Mouse (Mus musculus) forebrain, embryonic 12.5 days (tissue): ENCODE results near the gene Tbc1d19. TPM values are rescaled to one million over a fixed set of nuclear protein-coding genes. Genes with fewer than 3 reads are reported as not detected.

Experiments
- ATAC-seq: fragments of 200-750 bp; cut with Nextera tagmentation; 2 replicates; pipeline ENCODE4 v1.8.0; 2017; ENCODE audit warnings: moderate TSS enrichment; ENCODE audit not compliant: low FRiP score
- H3K27ac ChIP-seq: fragments of 300-500 bp; sonication (generic); 2 replicates; pipeline ENCODE4 v1.5.1; 2016; ENCODE audit warnings: mild to moderate bottlenecking
- H3K27me3 ChIP-seq: fragments of 300-500 bp; sonication (generic); 2 replicates; pipeline ENCODE4 v1.6.1; 2016; ENCODE audit warnings: mild to moderate bottlenecking
- H3K36me3 ChIP-seq: fragments of 300-500 bp; sonication (generic); replicated peaks from 2 replicates; pipeline ENCODE4 v1.6.1; 2016; ENCODE audit warnings: mild to moderate bottlenecking
- H3K4me1 ChIP-seq: fragments of 300-500 bp; sonication (generic); 2 replicates; pipeline ENCODE4 v1.6.1; 2016
- H3K4me2 ChIP-seq: fragments of 300-500 bp; sonication (generic); 2 replicates; pipeline ENCODE4 v1.6.1; 2016; ENCODE audit warnings: mild to moderate bottlenecking, moderate library complexity
- H3K4me3 ChIP-seq: fragments of 300-500 bp; sonication (generic); replicated peaks from 2 replicates; pipeline ENCODE4 v1.5.1; 2016; ENCODE audit warnings: mild to moderate bottlenecking
- H3K9ac ChIP-seq: fragments of 300-500 bp; sonication (generic); 2 replicates; pipeline ENCODE4 v1.6.1; 2016; ENCODE audit warnings: mild to moderate bottlenecking
- H3K9me3 ChIP-seq: fragments of 300-500 bp; sonication (generic); 2 replicates; pipeline ENCODE4 v1.6.1; 2016
- WGBS: fragments of 180-500 bp; shearing (Covaris S2); methylation state at CpG from one replicate; pipeline ENCODE4 v1.1.7; 2016; 5-methylcytosine and 5-hydroxymethylcytosine counted together
- polyA plus RNA-seq: library from polyadenylated mRNA; unstranded; fragments of >200 nt; fragmentation: Nextera tagmentation; extraction: Ambion mirVana; gene quantifications from 2 replicates; pipeline ENCODE4 v1.2.1, GENCODE M21; 2016

Tbc1d19 gene
- polyA plus RNA-seq, 1 experiment from 2014 or later = 66.0 TPM

DNA sequence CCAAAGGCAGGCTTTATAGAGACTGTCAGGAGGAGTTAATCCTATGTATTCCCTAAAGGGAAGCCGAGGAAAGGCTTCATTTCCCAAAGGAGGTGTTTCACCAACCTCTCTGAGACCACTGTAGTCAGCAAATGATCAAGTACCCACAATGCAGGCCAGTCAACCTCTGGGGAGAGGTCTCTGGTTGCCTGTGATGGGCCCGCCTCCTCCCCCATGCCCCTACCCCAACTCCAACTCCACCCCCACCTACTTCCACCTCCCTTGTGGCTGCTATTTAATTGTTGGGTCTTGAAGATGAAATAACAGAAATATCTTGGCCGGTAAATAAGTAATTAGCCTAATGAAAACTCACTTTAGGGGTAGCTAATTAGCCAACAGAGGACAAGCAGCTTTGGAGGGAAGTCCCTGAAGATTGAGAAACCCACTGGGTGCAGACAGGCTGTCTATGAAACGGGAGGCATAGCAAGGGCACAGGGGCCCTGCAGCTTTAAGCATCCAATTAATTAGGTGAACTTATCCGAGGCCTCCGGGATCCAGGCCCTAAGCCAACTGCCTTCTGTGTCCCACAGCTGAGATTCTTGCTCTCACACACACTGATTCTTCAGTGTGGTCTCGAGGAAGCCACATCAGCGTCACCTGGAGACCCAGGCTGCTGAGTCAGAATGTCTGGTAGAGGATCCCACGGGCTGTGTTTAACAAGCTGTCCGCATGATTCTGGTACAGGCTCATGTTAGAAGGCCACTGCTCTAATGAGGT is 112.9 kb downstream of the Tbc1d19 start:
- Histone ChIP-seq H3K27ac (no peak overlapping the region), H3K4me1 (0 out of 2 replicates have a peak, but pooled peaks cover 4% of the 10 kb centered on the region), H3K9me3 (no peaks in the 10 kb centered on the region), H3K4me3 (no peak overlapping the region), H3K36me3 (no peaks in the 10 kb centered on the region), H3K9ac (no peak overlapping the region), H3K4me2 (no peak overlapping the region), H3K27me3 (0 out of 2 replicates have a peak, but pooled peaks cover 3% of the 10 kb centered on the region)
- peak; percentile 67; the same call in 1 of the 2 replicates for ATAC-seq
- 47% methylated on average over 10 of the region's 10 CpGs for WGBS

- H3K4me2 ChIP-seq = no peak overlapping the region
- no peak overlapping the region for H3K9ac ChIP-seq
- WGBS = 78% methylated on average over 4 of the region's 4 CpGs
- 0 out of 2 replicates have a peak, but pooled peaks cover 3% of the 10 kb centered on the region for H3K27me3 ChIP-seq
- H3K9me3 ChIP-seq = no peaks in the 10 kb centered on the region
- no peak overlapping the region for H3K4me3 ChIP-seq
- no peak overlapping the region for H3K27ac ChIP-seq
- H3K36me3 ChIP-seq = no peaks in the 10 kb centered on the region
- 0 out of 2 replicates have a peak, but pooled peaks cover 4% of the 10 kb centered on the region for H3K4me1 ChIP-seq
- no peak for ATAC-seq
Observed at GRCm38 (mm10) chr5:53924005-53924404, 114.6 kb downstream of the Tbc1d19 start.

- no peak for ATAC-seq
- H3K27ac ChIP-seq = no peak overlapping the region
- no peak overlapping the region for H3K9ac ChIP-seq
- H3K27me3 ChIP-seq = no peaks in the 10 kb centered on the region
- no peak overlapping the region for H3K4me3 ChIP-seq
- H3K36me3 ChIP-seq = no peaks in the 10 kb centered on the region
- H3K9me3 ChIP-seq = no peaks in the 10 kb centered on the region
- 0 out of 2 replicates have a peak, but pooled peaks cover 4% of the 10 kb centered on the region for H3K4me1 ChIP-seq
- no peak overlapping the region for H3K4me2 ChIP-seq
- WGBS = 88% methylated on average over 11 of the region's 11 CpGs
Observed at GRCm38 (mm10) chr5:53926301-53926855, 117.0 kb downstream of the Tbc1d19 start.

GRCm38 (mm10) chr5:53927886-53928285 is 118.5 kb downstream of the Tbc1d19 start:
- no peak overlapping the region for H3K4me2 ChIP-seq
- H3K36me3 ChIP-seq = no peaks in the 10 kb centered on the region
- no peaks in the 10 kb centered on the region for H3K27me3 ChIP-seq
- 0 out of 2 replicates have a peak, but pooled peaks cover 1% of the 10 kb centered on the region for H3K4me1 ChIP-seq
- H3K4me3 ChIP-seq = no peak overlapping the region
- no peak for ATAC-seq
- WGBS = 88% methylated on average over 7 of the region's 7 CpGs
- no peaks in the 10 kb centered on the region for H3K9me3 ChIP-seq
- H3K27ac ChIP-seq = no peak overlapping the region
- no peak overlapping the region for H3K9ac ChIP-seq

- Histone ChIP-seq H3K4me2 (no peak overlapping the region), H3K4me3 (no peak overlapping the region), H3K9ac (no peak overlapping the region), H3K27ac (no peak overlapping the region), H3K36me3 (no peaks in the 10 kb centered on the region), H3K9me3 (no peaks in the 10 kb centered on the region), H3K4me1 (no peaks in the 10 kb centered on the region), H3K27me3 (no peaks in the 10 kb centered on the region)
- 83% methylated on average over 4 of the region's 4 CpGs for whole genome bisulfite sequencing
- no peak for ATAC-seq
Observed at GRCm38 (mm10) chr5:53928537-53928936, 119.1 kb downstream of the Tbc1d19 start.

DNA sequence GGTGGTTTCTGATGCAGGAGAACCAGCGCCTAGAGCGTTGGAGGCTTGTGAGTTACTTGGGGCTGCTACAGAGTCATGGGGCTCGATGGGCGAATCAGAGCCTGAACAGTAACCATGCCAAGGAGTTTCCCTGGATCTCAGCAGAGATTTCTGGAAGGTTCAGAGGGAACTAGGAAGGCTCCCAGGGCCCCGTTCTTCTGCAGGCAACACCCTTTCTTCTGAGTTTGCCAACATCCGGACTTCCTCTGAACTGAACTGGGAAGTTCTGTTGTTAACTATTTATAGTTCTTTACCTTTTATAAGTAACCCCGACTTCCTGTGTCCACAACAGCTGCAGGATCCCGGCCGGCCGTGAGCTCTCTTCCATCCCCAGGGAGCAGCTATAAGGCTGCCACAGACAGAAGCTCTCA is 119.8 kb downstream of the Tbc1d19 start:
- no peak for ATAC-seq
- H3K9ac ChIP-seq = no peak overlapping the region
- no peak overlapping the region for H3K4me2 ChIP-seq
- no peaks in the 10 kb centered on the region for H3K4me1 ChIP-seq
- 89% methylated on average over 10 of the region's 10 CpGs for WGBS
- H3K36me3 ChIP-seq = no peaks in the 10 kb centered on the region
- no peak overlapping the region for H3K4me3 ChIP-seq
- no peaks in the 10 kb centered on the region for H3K27me3 ChIP-seq
- no peak overlapping the region for H3K27ac ChIP-seq
- H3K9me3 ChIP-seq = no peaks in the 10 kb centered on the region

DNA sequence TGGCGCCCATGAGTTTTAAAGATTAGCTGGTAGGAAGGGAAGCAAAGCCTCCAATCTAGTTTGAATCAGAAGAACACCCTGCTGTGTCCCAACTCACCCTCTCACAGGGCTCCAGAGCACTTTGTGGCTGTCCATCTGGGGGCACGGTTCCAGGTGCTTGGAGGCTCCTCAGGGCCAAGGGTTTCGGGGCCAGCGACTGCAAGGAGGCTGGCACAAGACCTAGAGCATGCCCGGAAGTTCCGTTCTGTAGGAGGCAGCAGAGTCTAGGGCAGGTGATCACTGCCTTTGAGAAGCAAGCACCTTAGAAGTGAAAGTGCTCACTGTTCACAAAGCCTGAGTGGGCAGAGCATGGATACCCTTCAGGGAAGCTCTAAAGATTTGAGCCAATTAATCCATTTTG is 120.4 kb downstream of the Tbc1d19 start:
- Histone ChIP-seq H3K36me3 (no peaks in the 10 kb centered on the region), H3K4me3 (no peak overlapping the region), H3K27ac (no peak overlapping the region), H3K27me3 (no peaks in the 10 kb centered on the region), H3K9me3 (no peaks in the 10 kb centered on the region), H3K4me2 (no peak overlapping the region), H3K9ac (no peak overlapping the region), H3K4me1 (no peaks in the 10 kb centered on the region)
- 89% methylated on average over 6 of the region's 6 CpGs for WGBS
- no peak for ATAC-seq

DNA sequence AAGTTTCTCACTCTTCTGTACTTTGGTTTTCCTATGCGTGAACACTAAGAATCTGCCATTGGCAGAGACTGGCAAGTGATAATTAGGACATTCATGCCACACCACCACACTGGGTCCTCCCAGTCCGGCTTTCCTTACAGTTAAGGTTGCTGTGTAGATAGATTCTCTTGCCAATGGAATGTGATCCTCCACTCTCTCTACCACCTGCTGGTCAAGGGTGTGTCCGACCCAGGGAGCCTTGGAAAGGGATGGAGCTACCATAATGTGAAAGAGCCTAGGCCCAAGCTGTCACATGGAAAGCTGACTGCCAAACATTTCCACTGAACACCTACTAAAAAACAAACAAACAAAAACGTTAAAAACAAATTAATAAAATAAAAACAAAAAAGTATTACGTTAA is 121.6 kb downstream of the Tbc1d19 start:
- H3K9ac ChIP-seq = no peak overlapping the region
- no peak overlapping the region for H3K27ac ChIP-seq
- no peaks in the 10 kb centered on the region for H3K4me1 ChIP-seq
- no peaks in the 10 kb centered on the region for H3K9me3 ChIP-seq
- no peak for ATAC-seq
- no peaks in the 10 kb centered on the region for H3K27me3 ChIP-seq
- no peak overlapping the region for H3K4me2 ChIP-seq
- 79% methylated on average over 5 of the region's 5 CpGs for WGBS
- no peaks in the 10 kb centered on the region for H3K36me3 ChIP-seq
- H3K4me3 ChIP-seq = no peak overlapping the region

DNA sequence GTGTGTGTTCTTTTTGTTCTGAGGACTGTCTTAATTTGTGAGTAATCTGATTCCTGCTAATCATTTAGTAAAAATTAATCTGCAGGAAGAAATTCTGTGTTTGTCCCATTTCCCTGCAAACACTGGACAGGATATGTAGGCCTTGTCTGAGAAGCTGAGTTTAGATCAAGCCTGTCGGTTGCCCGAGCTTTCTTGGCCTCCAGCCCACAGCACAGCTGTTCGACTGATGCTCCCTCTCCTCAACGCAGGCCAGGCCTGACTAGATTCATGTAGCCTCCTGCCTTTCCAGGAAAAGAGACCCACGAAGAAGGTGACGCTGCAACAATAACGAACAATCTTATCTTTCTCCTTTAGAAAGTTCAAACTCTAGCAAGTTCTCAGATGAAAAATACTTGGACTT is 124.2 kb downstream of the Tbc1d19 start:
- no peaks in the 10 kb centered on the region for H3K9me3 ChIP-seq
- no peaks in the 10 kb centered on the region for H3K4me1 ChIP-seq
- no peak overlapping the region for H3K4me3 ChIP-seq
- H3K4me2 ChIP-seq = no peak overlapping the region
- H3K9ac ChIP-seq = no peak overlapping the region
- no peak overlapping the region for H3K27ac ChIP-seq
- no peaks in the 10 kb centered on the region for H3K36me3 ChIP-seq
- ATAC-seq = no peak
- 81% methylated on average over 7 of the region's 7 CpGs for WGBS
- no peaks in the 10 kb centered on the region for H3K27me3 ChIP-seq

- H3K27me3 ChIP-seq = no peaks in the 10 kb centered on the region
- H3K9me3 ChIP-seq = no peaks in the 10 kb centered on the region
- ATAC-seq = no peak
- H3K9ac ChIP-seq = no peak overlapping the region
- no peaks in the 10 kb centered on the region for H3K36me3 ChIP-seq
- 92% methylated on average over 2 of the region's 2 CpGs for WGBS
- H3K27ac ChIP-seq = no peak overlapping the region
- H3K4me1 ChIP-seq = no peaks in the 10 kb centered on the region
- no peak overlapping the region for H3K4me2 ChIP-seq
- H3K4me3 ChIP-seq = no peak overlapping the region
Observed at GRCm38 (mm10) chr5:53934040-53934439, 124.6 kb downstream of the Tbc1d19 start.

GRCm38 (mm10) chr5:53934826-53935225 is 125.4 kb downstream of the Tbc1d19 start:
- WGBS = 89% methylated on average over 1 of the region's 1 CpGs
- ATAC-seq = no peak
- Histone ChIP-seq H3K4me1 (no peaks in the 10 kb centered on the region), H3K9ac (no peak overlapping the region), H3K27ac (no peak overlapping the region), H3K36me3 (no peaks in the 10 kb centered on the region), H3K4me2 (no peak overlapping the region), H3K4me3 (no peak overlapping the region), H3K9me3 (no peaks in the 10 kb centered on the region), H3K27me3 (no peaks in the 10 kb centered on the region)

DNA sequence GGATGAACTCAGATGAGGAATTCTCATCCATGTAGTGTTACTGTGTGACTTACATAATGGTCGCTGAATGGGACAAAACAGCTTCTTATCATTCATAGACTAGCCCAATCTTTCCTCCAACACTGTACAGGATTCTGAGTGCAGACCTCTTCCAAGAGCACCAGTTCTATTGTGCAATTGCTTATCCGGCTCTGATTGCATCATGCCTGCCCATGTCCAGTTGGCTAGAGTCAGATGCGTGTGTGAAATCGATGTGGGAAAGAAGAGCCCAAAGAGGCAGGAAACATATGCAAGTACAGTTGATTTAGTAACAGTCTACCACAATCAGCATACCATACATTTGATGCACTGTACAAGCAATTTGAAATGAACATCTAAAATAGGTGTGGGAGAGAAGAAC is 127.8 kb downstream of the Tbc1d19 start:
- no peak overlapping the region for H3K4me2 ChIP-seq
- H3K4me3 ChIP-seq = no peak overlapping the region
- H3K4me1 ChIP-seq = no peaks in the 10 kb centered on the region
- no peak overlapping the region for H3K27ac ChIP-seq
- no peaks in the 10 kb centered on the region for H3K36me3 ChIP-seq
- no peaks in the 10 kb centered on the region for H3K27me3 ChIP-seq
- ATAC-seq = no peak
- WGBS = 91% methylated on average over 4 of the region's 4 CpGs
- H3K9ac ChIP-seq = no peak overlapping the region
- H3K9me3 ChIP-seq = no peaks in the 10 kb centered on the region

DNA sequence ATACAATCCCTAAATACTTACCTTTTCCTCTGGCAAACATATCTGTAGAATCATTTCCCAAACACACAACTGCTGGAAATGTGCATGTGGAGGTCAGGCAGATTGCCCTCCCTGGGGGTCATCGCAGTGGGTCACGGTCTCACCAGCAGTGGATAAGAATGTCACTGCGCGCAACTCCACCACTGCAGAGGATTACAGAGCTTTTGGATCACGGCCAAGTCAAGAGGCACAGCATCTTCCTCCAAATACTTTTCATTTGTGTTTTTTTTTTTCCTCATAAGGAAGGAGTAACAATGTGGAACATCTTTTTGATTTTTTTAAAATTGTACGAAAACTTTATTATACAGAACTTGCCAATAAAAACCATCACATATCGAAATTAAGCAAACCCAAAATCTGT is 129.6 kb downstream of the Tbc1d19 start:
- Histone ChIP-seq H3K36me3 (no peaks in the 10 kb centered on the region), H3K4me1 (no peaks in the 10 kb centered on the region), H3K9me3 (no peaks in the 10 kb centered on the region), H3K27ac (no peak overlapping the region), H3K4me3 (no peak overlapping the region), H3K4me2 (no peak overlapping the region), H3K27me3 (no peaks in the 10 kb centered on the region), H3K9ac (no peak overlapping the region)
- whole genome bisulfite sequencing = 88% methylated on average over 7 of the region's 7 CpGs
- no peak for ATAC-seq
